Mouse (Mus musculus): ENCODE data around the gene E030025P04Rik. TPM values are rescaled to one million over a fixed set of nuclear protein-coding genes. Genes with fewer than 3 reads are reported as not detected.

E030025P04Rik gene
- polyA plus RNA-seq, 1 experiment: not detected

DNA sequence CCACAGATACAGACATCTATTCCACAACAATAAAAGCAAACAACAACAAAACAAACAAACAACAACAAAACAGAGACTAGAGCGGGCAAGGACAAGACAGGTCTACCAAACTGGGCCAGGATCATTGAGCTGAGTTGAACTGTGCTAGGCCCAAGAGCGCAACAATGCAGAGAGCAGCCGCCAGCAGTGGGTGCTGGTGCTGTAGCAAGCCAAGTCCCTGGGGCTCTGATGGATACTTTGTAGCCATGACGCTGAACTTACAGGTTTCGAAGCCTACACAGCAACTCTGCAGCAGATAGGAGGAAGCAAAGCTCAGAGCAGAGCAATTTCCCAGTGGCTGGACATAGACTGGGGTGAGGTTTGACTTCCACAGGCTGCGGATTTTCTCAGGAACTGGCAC lies 26.6 kb upstream of the E030025P04Rik start:
- no peak for TF ChIP-seq POLR2A (IDR thresholded peaks at IDR 0.05; ENCODE audit: low read depth, low read length)
- no peak for TF ChIP-seq CTCF (IDR thresholded peaks at IDR 0.05; ENCODE audit: borderline replicate concordance, insufficient read depth, low read length)
- Histone ChIP-seq H3K4me3 (ENCODE audit: insufficient read depth, low read length) (no peak overlapping the region), H3K27ac (ENCODE audit: insufficient read depth, low read length) (no peak overlapping the region), H3K4me1 (ENCODE audit: control insufficient read depth, insufficient read depth, low read length) (no peaks in the 10 kb centered on the region)

DNA sequence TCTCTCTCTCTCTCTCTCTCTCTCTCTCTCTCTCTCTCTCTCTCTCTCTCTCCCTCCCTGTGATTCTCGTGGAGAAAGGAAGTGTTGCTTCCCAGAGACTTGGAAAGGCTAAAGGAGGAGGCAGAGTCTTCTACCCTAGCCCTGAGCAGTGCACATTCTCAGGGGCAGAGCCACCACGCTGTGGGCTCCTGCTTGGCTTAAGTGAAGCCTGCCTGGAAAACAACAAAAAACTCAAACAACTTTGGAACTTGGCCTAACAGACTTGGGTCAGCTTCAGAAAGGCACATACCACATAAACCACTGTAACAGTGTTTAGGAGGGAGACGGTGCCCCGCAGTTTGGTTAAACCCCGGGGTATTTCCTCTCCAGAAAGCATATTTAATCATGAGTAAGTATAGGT lies 13.5 kb upstream of the E030025P04Rik start:
- TF ChIP-seq CTCF (IDR thresholded peaks at IDR 0.05; ENCODE audit: borderline replicate concordance, insufficient read depth, low read length) (no peak), POLR2A (IDR thresholded peaks at IDR 0.05; ENCODE audit: low read depth, low read length) (no peak)
- Histone ChIP-seq H3K4me3 (ENCODE audit: insufficient read depth, low read length) (no peak overlapping the region), H3K4me1 (ENCODE audit: control insufficient read depth, insufficient read depth, low read length) (no peaks in the 10 kb centered on the region), H3K27ac (ENCODE audit: insufficient read depth, low read length) (no peak overlapping the region)

DNA sequence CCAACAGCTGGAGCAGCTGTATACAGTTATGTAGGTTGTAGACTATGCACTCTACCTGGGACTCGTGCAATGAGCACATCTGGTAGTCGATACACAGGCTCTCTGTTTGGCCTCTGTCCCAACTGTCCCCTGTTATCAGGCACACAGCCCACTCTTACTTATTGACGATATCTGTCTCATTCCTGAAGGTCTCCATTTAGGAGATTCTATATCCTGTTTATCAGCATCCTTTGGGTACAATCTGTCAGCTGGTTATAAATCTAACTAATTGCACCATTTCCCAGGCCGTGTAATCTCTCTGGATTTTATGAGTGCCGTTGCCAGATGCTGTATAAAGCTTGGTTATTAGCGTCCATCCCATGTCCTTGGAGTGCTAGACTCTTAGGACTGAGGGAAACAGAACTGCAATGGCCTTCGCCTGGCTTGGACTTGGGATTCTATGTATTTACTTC lies 747 bp upstream of the E030025P04Rik start:
- no peak overlapping the region for H3K4me3 ChIP-seq (ENCODE audit: insufficient read depth, low read length)
- H3K4me1 ChIP-seq (ENCODE audit: control insufficient read depth, insufficient read depth, low read length): no peaks in the 10 kb centered on the region
- no peak overlapping the region for H3K27ac ChIP-seq (ENCODE audit: insufficient read depth, low read length)
- TF ChIP-seq POLR2A (IDR thresholded peaks at IDR 0.05; ENCODE audit: low read depth, low read length) (no peak), CTCF (IDR thresholded peaks at IDR 0.05; ENCODE audit: borderline replicate concordance, insufficient read depth, low read length) (no peak)

DNA sequence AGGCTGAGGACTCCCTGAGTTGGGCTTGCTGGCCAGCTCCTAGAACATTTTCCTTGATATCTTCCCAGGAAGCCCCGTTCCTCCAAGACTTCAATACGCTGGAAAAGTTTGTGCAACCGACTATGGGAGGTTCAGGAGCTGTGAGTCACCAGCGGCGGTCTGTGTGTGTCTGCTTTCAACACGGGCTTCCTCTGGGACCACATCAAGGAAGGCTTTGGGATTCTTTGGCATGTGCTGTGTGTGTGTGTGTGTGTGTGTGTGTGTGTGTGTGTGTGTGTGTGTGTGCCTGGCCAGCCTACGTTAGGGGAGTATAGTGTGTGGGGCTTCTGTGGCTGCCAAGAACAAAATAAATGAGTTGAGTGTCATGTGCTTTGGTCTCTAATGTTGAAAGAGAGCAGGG lies 17.7 kb downstream of the E030025P04Rik start:
- H3K4me3 ChIP-seq (ENCODE audit: insufficient read depth, low read length): no peak overlapping the region
- H3K4me1 ChIP-seq (ENCODE audit: control insufficient read depth, insufficient read depth, low read length): no peaks in the 10 kb centered on the region
- no peak for TF ChIP-seq CTCF (IDR thresholded peaks at IDR 0.05; ENCODE audit: borderline replicate concordance, insufficient read depth, low read length)
- no peak overlapping the region for H3K27ac ChIP-seq (ENCODE audit: insufficient read depth, low read length)

DNA sequence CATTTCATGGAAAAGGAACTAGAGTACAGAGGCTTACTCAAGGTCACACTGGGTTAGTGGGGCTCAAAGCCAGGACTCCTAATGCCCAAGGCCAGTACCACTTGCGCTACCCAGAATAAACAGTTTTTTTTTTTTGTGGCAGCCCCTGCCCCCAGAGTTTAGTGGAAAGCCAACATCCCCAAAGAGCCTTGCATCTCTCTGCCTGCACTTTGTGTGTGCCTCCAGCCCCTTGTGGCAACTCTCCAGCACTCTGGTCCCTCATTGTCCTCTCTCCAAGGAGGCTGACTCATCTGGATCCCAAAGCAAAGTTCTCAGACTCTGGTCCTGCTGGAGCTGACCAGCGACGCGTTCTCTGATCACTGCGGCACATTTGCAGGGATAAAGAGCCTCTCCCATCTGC lies 18.7 kb downstream of the E030025P04Rik start:
- no peak for TF ChIP-seq POLR2A (IDR thresholded peaks at IDR 0.05; ENCODE audit: low read depth, low read length)
- TF ChIP-seq CTCF (IDR thresholded peaks at IDR 0.05; ENCODE audit: borderline replicate concordance, insufficient read depth, low read length): no peak
- Histone ChIP-seq H3K4me3 (ENCODE audit: insufficient read depth, low read length) (no peak overlapping the region), H3K27ac (ENCODE audit: insufficient read depth, low read length) (no peak overlapping the region), H3K4me1 (ENCODE audit: control insufficient read depth, insufficient read depth, low read length) (no peaks in the 10 kb centered on the region)

DNA sequence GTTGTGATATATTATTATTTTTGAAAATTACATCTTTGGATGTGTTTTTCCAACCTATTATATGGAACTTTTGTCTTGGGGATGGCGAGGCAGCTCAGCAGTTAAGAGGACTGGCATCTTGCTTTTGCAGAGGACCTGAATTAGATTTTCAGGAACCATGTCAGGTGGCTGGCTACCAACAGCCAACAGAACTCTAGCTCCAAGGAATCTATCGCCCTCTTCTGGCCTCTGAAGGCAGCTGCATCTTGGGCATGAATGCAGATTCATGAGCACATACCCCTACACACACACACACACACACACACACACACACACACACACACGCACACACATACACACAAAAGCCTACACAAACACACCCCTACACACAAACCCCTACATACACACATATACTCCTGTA lies 19.9 kb downstream of the E030025P04Rik start:
- no peak overlapping the region for H3K4me3 ChIP-seq (ENCODE audit: insufficient read depth, low read length)
- H3K4me1 ChIP-seq (ENCODE audit: control insufficient read depth, insufficient read depth, low read length): no peaks in the 10 kb centered on the region
- no peak for TF ChIP-seq CTCF (IDR thresholded peaks at IDR 0.05; ENCODE audit: borderline replicate concordance, insufficient read depth, low read length)
- no peak for TF ChIP-seq POLR2A (IDR thresholded peaks at IDR 0.05; ENCODE audit: low read depth, low read length)
- H3K27ac ChIP-seq (ENCODE audit: insufficient read depth, low read length): no peak overlapping the region

DNA sequence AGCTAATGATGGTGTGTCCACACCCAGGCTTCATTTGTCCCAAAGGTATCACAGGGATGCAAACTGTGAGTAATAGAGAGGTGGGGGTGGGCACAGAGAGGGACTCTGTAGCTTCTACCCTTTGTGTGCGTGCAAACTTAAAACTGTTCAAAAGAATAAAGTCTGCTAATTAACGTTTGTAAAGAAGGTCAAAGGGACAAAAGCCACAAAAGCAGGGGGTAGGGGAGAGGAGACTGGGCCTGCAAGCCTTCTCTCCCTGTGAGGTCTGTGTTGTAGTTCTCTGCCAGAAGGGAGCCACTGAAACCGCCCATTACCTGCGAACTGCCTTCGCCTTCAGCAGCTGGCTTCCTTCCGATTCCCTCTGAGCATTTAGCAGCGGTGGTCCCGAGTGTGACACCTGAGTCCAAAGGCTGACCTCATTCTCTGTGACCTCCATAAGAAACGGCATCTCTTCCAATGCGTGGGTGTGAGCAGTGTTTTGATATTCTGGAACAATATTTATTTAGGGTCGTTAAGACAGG lies 34.3 kb downstream of the E030025P04Rik start:
- H3K4me1 ChIP-seq (ENCODE audit: control insufficient read depth, insufficient read depth, low read length): no peaks in the 10 kb centered on the region
- TF ChIP-seq CTCF (IDR thresholded peaks at IDR 0.05; ENCODE audit: borderline replicate concordance, insufficient read depth, low read length): no peak
- TF ChIP-seq POLR2A (IDR thresholded peaks at IDR 0.05; ENCODE audit: low read depth, low read length): no peak
- no peak overlapping the region for H3K4me3 ChIP-seq (ENCODE audit: insufficient read depth, low read length)
- no peak overlapping the region for H3K27ac ChIP-seq (ENCODE audit: insufficient read depth, low read length)

DNA sequence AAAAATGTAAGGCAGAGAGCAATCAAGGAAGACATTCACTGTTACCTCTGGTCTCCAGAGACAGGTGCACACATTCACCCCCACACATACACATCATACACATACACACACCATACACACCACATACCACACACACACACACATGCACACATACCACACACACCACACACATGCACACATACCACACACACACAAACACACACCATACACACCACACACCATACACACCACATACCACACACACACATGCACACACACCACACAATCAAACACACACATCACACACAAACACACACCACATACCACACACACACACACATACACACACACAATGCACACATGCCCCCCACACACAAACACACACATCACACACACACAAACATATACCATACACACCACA lies 35.1 kb downstream of the E030025P04Rik start:
- TF ChIP-seq POLR2A (IDR thresholded peaks at IDR 0.05; ENCODE audit: low read depth, low read length) (0 out of 2 replicates have a peak, but pooled peaks have one; percentile 19), CTCF (IDR thresholded peaks at IDR 0.05; ENCODE audit: borderline replicate concordance, insufficient read depth, low read length) (no peak)
- no peaks in the 10 kb centered on the region for H3K4me1 ChIP-seq (ENCODE audit: control insufficient read depth, insufficient read depth, low read length)
- H3K4me3 ChIP-seq (ENCODE audit: insufficient read depth, low read length): no peak overlapping the region
- H3K27ac ChIP-seq (ENCODE audit: insufficient read depth, low read length): no peak overlapping the region

DNA sequence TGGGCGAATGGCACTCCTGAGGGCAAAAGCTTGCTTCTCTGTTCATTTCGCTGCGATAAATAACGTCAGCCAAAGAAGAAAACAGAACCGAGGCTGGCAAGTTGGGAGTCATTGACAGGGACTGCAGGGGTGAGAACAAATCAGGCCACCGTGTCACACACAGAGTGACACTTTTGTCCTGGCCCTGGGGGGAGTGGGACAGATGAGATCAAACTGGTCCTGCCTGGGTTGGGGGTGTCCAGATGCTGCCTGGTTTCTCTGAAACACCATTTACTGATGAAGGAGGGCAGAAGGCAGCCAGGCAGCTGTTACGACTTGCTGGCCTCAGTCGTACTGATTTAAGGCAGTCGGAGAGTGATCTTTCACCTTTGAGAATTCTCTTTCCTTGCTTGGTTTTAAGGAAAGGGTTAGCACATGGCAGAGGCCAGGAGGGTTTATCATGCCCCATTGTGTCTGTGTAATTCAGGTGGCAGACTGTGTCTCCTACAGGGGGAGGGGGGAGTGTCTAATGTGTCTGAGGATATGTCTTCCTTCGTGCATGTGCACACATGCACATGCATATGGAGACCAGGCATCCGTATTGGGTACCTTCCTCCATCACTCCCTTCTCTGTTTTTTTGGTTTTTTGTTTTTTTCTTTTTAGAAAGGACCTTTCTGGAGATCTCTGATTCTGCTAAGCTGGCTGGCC lies 36.5 kb downstream of the E030025P04Rik start:
- no peaks in the 10 kb centered on the region for H3K4me1 ChIP-seq (ENCODE audit: control insufficient read depth, insufficient read depth, low read length)
- no peak overlapping the region for H3K27ac ChIP-seq (ENCODE audit: insufficient read depth, low read length)
- TF ChIP-seq POLR2A (IDR thresholded peaks at IDR 0.05; ENCODE audit: low read depth, low read length) (no peak), CTCF (IDR thresholded peaks at IDR 0.05; ENCODE audit: borderline replicate concordance, insufficient read depth, low read length) (no peak)
- no peak overlapping the region for H3K4me3 ChIP-seq (ENCODE audit: insufficient read depth, low read length)

DNA sequence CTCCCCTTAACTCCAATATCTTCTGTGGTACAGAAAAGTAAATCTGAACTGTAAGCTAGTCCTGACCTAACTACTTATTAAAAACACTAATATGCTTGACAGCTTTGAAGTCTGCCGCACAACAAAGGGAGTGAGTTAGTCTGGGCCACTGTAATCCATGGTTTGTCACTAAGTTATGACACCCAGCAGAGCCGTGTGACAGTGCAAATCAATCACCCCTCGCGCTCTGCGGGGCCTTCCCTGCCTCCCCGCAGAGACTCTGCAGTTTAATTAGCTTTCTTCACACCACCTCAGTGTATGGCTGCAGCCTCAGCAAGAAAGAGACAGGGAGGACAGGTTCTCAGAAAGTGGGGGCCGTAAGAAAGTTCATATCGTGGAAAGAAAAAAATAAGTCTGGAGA lies 37.4 kb downstream of the E030025P04Rik start:
- Histone ChIP-seq H3K4me1 (ENCODE audit: control insufficient read depth, insufficient read depth, low read length) (no peaks in the 10 kb centered on the region), H3K27ac (ENCODE audit: insufficient read depth, low read length) (no peak overlapping the region), H3K4me3 (ENCODE audit: insufficient read depth, low read length) (no peak overlapping the region)
- TF ChIP-seq POLR2A (IDR thresholded peaks at IDR 0.05; ENCODE audit: low read depth, low read length) (no peak), CTCF (IDR thresholded peaks at IDR 0.05; ENCODE audit: borderline replicate concordance, insufficient read depth, low read length) (no peak)
